Mouse (Mus musculus) liver, embryonic 14.5 days (tissue): ENCODE measurements around the gene Lnx1. TPM values are rescaled to one million over a fixed set of nuclear protein-coding genes. Genes with fewer than 3 reads are reported as not detected.

Experiments
- ATAC-seq: fragments of 200-750 bp; cut with Nextera tagmentation; 2 replicates; pipeline ENCODE4 v1.8.0; 2017; ENCODE audit warnings: moderate number of reproducible peaks, mild to moderate bottlenecking, moderate library complexity; ENCODE audit not compliant: insufficient read depth
- DNase-seq, 3 experiments: peaks; one replicate each; pipeline ENCODE4 v3.0.0-alpha.2; 2012 to 2013; ENCODE audit warnings: low read depth in 3 of 3, low spot score in 3 of 3
- H3K27ac ChIP-seq: fragments of 300-500 bp; sonication (generic); 2 replicates; pipeline ENCODE4 v1.5.1; 2014; ENCODE audit warnings: moderate library complexity, mild to moderate bottlenecking, control low read depth, inconsistent platforms
- H3K27me3 ChIP-seq: fragments of 300-500 bp; sonication (generic); 2 replicates; pipeline ENCODE4 v1.6.1; 2014; ENCODE audit warnings: mild to moderate bottlenecking, low read length, moderate library complexity; ENCODE audit not compliant: control insufficient read depth, insufficient read depth
- H3K36me3 ChIP-seq: fragments of 300-500 bp; sonication (generic); replicated peaks from 2 replicates; pipeline ENCODE4 v1.6.1; 2014; ENCODE audit warnings: low read depth; ENCODE audit not compliant: control insufficient read depth, insufficient read depth
- H3K4me1 ChIP-seq, 2 experiments: fragments of 200-500 bp in 1 of 2; fragments of 300-500 bp in 1 of 2; sonication (generic) in 1 of 2; replicated peaks; 2 replicates each; pipeline ENCODE4 v1.6.1; 2012 to 2014; ENCODE audit warnings: antibody characterized with exemption in 1 of 2, inconsistent platforms in 1 of 2, low read length in 1 of 2; ENCODE audit not compliant: control insufficient read depth in 2 of 2, insufficient read depth in 2 of 2
- H3K4me2 ChIP-seq: fragments of 300-500 bp; sonication (generic); 2 replicates; pipeline ENCODE4 v1.6.1; 2014; ENCODE audit warnings: low read depth, mild to moderate bottlenecking, control low read depth, moderate library complexity
- H3K4me3 ChIP-seq, 2 experiments: fragments of 200-500 bp in 1 of 2; fragments of 300-500 bp in 1 of 2; sonication (generic) in 1 of 2; 2 replicates each; pipeline ENCODE4 v1.5.1; 2012 to 2014; ENCODE audit warnings: low read depth in 2 of 2, low read length in 2 of 2, mild to moderate bottlenecking in 2 of 2, control low read depth in 1 of 2, inconsistent platforms in 1 of 2, moderate library complexity in 1 of 2; ENCODE audit not compliant: insufficient read depth in 1 of 2
- H3K9ac ChIP-seq: fragments of 300-500 bp; sonication (generic); replicated peaks from 2 replicates; pipeline ENCODE4 v1.6.1; 2014; ENCODE audit warnings: mild to moderate bottlenecking, control low read depth, moderate library complexity
- H3K9me3 ChIP-seq: fragments of 300-500 bp; sonication (generic); 2 replicates; pipeline ENCODE4 v1.6.1; 2016; ENCODE audit warnings: low read length, mixed read lengths; ENCODE audit not compliant: control insufficient read depth
- CTCF ChIP-seq: IDR thresholded peaks from 2 replicates; pipeline ENCODE4 v1.5.1; 2016; ENCODE audit warnings: antibody characterized with exemption, low read depth, control low read depth
- EP300 ChIP-seq: IDR thresholded peaks from 2 replicates; pipeline ENCODE4 v1.6.1; 2016; ENCODE audit warnings: antibody characterized with exemption, low read depth
- WGBS: fragments of 180-500 bp; shearing (Covaris S2); extraction: QIAGEN DNeasy Blood & Tissue Kit; methylation state at CpG from one replicate; pipeline ENCODE4 v1.1.7; 2014; ENCODE audit not compliant: insufficient replicate concordance; 5-methylcytosine and 5-hydroxymethylcytosine counted together
- polyA plus RNA-seq, 2 experiments: library from polyadenylated mRNA; depleted of rRNA in 1 of 2; stranded (reverse) in 1 of 2; unstranded in 1 of 2; fragments of >200 nt; fragmentation: Nextera tagmentation in 1 of 2; extraction: Ambion mirVana in 1 of 2; gene quantifications; 2 replicates each; pipeline versions ENCODE4 v1.2.1 to v1.2.3; 2012 to 2014

Lnx1 gene
- polyA plus RNA-seq, 2 experiments, result 0.03 TPM; not detected in 1

- Histone ChIP-seq H3K4me2 (no peak overlapping the region), H3K9me3 (no peaks in the 10 kb centered on the region), H3K4me1 (no peaks in the 10 kb centered on the region), H3K36me3 (no peaks in the 10 kb centered on the region), H3K4me3 (no peak overlapping the region), H3K27me3 (no peaks in the 10 kb centered on the region), H3K9ac (no peak overlapping the region), H3K27ac (no peak overlapping the region)
- ATAC-seq (no peak), DNase-seq (no peak)
- 58% methylated on average over 6 of the region's 6 CpGs for WGBS
- TF ChIP-seq CTCF, result no peak
- TF ChIP-seq EP300, result no peak
Observed at GRCm38 (mm10) chr5:74728186-74728585, 25.5 kb upstream of the Lnx1 start.

- no peak overlapping the region for H3K9ac ChIP-seq
- DNase-seq (no peak), ATAC-seq (no peak)
- no peaks in the 10 kb centered on the region for H3K9me3 ChIP-seq
- no peaks in the 10 kb centered on the region for H3K36me3 ChIP-seq
- no peak overlapping the region for H3K27ac ChIP-seq
- no peak overlapping the region for H3K4me3 ChIP-seq
- TF ChIP-seq CTCF (no peak), EP300 (no peak)
- no peaks in the 10 kb centered on the region for H3K4me1 ChIP-seq
- H3K27me3 ChIP-seq, result no peaks in the 10 kb centered on the region
- H3K4me2 ChIP-seq, result no peak overlapping the region
- WGBS, result 66% methylated on average over 8 of the region's 8 CpGs
Observed at GRCm38 (mm10) chr5:74727319-74727718, 24.6 kb upstream of the Lnx1 start.

- no peaks in the 10 kb centered on the region for H3K4me1 ChIP-seq
- no peak overlapping the region for H3K27ac ChIP-seq
- H3K27me3 ChIP-seq, result no peaks in the 10 kb centered on the region
- no peak overlapping the region for H3K9ac ChIP-seq
- 31% methylated on average over 4 of the region's 4 CpGs for WGBS
- no peak for ATAC-seq
- H3K4me2 ChIP-seq, result no peak overlapping the region
- TF ChIP-seq CTCF (no peak), EP300 (no peak)
- no peak for DNase-seq
- H3K9me3 ChIP-seq, result no peaks in the 10 kb centered on the region
- H3K4me3 ChIP-seq, result no peak overlapping the region
- no peaks in the 10 kb centered on the region for H3K36me3 ChIP-seq
Observed at GRCm38 (mm10) chr5:74725541-74725940, 22.8 kb upstream of the Lnx1 start.

- H3K4me2 ChIP-seq, result no peak overlapping the region
- no peaks in the 10 kb centered on the region for H3K27me3 ChIP-seq
- no peak overlapping the region for H3K27ac ChIP-seq
- WGBS, result 42% methylated on average over 3 of the region's 3 CpGs
- H3K9me3 ChIP-seq, result no peaks in the 10 kb centered on the region
- H3K9ac ChIP-seq, result no peak overlapping the region
- H3K4me3 ChIP-seq, result no peak overlapping the region
- ATAC-seq, result no peak
- TF ChIP-seq EP300 (no peak), CTCF (no peak)
- no peaks in the 10 kb centered on the region for H3K4me1 ChIP-seq
- no peaks in the 10 kb centered on the region for H3K36me3 ChIP-seq
- no peak for DNase-seq
Observed at GRCm38 (mm10) chr5:74721816-74722215, 19.1 kb upstream of the Lnx1 start.

- no peak overlapping the region for H3K27ac ChIP-seq
- no peak overlapping the region for H3K4me3 ChIP-seq
- no peaks in the 10 kb centered on the region for H3K27me3 ChIP-seq
- WGBS, result 64% methylated on average over 9 of the region's 9 CpGs
- no peak overlapping the region for H3K9ac ChIP-seq
- H3K4me2 ChIP-seq, result no peak overlapping the region
- no peak for DNase-seq
- no peaks in the 10 kb centered on the region for H3K4me1 ChIP-seq
- H3K9me3 ChIP-seq, result no peaks in the 10 kb centered on the region
- no peaks in the 10 kb centered on the region for H3K36me3 ChIP-seq
- TF ChIP-seq EP300 (no peak), CTCF (no peak)
- no peak for ATAC-seq
Observed at GRCm38 (mm10) chr5:74720661-74721060, 17.9 kb upstream of the Lnx1 start.

GRCm38 (mm10) chr5:74716165-74716564, 13.5 kb upstream of the Lnx1 start:
- TF ChIP-seq EP300, result no peak
- Histone ChIP-seq H3K27me3 (no peaks in the 10 kb centered on the region), H3K36me3 (no peaks in the 10 kb centered on the region), H3K4me3 (no peak overlapping the region), H3K4me2 (no peak overlapping the region), H3K4me1 (no peaks in the 10 kb centered on the region), H3K9ac (no peak overlapping the region), H3K9me3 (no peaks in the 10 kb centered on the region), H3K27ac (no peak overlapping the region)
- ATAC-seq (no peak), DNase-seq (no peak)
- 34% methylated on average over 7 of the region's 7 CpGs for WGBS
